Mouse (Mus musculus) cerebellum, adult 9-10 months (tissue): Measurements from ENCODE around the gene Srp54a.
"Not testable (repeated sequence)": the region's sequence is repeated elsewhere in the genome, so short reads cannot be mapped to it uniquely, and the experiment has no call there.

Source experiments
- DNase-seq: peaks from one replicate; pipeline ENCODE4 v3.0.0; 2022

Srp54a gene

DNA sequence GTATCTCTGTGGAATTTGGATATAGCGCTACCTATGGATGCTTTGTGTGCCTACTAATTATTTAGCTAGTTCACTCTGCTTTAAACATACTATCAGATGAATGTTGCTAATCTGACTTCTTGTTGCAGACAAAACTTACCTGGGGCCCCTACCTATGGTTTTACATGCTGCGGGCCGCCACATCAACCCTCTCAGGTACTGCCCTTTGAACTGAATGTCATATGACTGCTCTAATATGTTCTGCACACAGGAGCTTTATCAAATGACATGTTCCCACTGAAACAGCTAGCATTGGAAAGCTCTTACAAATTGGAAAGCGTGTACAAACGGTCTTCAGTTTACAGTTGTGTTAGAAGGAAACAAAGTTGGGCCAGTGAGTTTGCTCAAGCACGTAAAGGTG lies 55.5 kb downstream of the Srp54a start:
- not testable (repeated sequence) for DNase-seq

DNA sequence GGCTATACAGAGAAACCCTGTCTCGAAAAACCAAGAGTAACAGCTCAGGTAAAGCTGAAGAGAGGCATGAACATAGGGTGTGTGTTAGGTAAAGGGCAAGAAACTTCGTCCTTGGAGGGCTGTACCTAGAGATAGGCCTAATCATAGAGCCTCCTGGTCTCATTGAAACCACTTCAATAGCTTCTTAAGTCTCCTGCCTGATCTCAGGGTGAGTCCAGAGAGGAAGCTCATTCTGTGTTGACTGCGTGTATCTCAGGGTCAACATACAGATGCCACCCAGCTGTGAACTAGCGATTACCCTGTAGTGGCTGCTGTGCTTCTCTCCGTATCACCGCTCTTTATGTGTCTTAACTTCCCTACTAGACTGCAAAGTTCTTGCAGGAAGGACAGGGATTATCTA lies 57.8 kb downstream of the Srp54a start:
- DNase-seq = not testable (repeated sequence)

DNA sequence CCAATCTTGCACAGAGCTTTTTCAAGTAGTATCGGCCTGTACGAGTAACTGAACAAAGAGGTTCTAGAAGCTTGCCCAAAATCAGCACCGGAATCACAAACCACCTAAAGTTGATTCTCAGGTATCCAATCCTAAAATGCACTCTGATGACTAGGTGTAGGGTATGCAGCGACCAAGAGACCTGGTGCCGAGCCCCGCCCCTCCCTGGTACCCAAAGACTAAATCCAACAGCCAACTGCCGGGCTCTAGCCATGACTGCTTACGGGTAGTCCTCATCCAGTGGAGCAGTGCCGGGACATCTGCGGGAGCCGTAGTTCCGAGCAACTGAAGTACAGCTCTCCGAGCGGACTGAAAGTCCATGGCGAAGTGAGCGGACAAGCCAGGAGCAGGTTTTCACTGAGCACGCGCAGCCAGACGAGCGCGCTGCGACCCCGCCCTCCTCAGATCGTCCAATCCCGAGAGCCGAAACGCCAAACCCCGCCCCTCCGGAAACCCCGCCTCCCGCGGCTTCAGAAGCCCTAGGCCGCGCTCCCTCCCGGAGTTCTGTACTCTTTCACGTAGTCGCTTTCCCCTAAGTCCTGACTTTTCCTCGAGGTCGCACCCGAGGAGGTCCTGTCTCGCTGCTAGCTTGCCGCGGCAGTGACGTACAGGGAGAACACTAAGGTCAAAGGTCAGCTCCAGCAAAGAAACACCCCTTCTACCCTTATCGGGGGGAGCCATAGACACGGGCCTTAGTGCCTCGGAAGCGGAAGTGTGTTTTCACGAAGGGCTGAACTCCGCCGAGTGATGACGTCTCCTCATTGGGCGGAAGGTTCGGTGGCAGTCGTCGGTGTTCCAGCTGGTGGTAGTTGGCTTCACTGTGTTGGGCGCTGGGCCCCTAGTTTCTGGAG lies 74.7 kb downstream of the Srp54a start, which contains the start of gene Srp54b:
TSS of gene Srp54b (plus strand) at position 546 of the 890 bp plus-strand sequence.
- DNase-seq = not testable (repeated sequence)

DNA sequence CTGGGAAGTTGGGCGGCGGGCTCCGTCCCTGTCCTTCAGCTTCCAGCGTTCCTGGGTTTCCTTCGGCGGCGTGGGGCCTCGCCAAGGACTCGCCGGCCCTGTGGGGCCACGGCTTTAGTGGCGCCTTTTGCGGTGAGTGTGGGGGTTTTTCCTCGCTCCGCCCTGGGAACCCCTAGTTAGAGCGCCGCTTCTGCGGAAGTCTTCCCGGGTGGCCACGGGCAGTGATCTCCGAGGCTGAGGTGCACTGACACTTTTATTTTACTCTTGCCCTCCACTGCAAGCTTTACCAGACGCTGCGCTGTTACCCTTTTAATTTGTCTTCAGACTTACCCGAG lies 75.4 kb downstream of the Srp54a start:
- DNase-seq = not testable (repeated sequence)
